Mouse (Mus musculus): ENCODE measurements at regions not wholly inside any gene's neighbourhood (a gene's known extent, or its start where the extent isn't known, plus 50 kb on each side); places are given as distances from the start of the nearest gene placed in this dataset.

DNA sequence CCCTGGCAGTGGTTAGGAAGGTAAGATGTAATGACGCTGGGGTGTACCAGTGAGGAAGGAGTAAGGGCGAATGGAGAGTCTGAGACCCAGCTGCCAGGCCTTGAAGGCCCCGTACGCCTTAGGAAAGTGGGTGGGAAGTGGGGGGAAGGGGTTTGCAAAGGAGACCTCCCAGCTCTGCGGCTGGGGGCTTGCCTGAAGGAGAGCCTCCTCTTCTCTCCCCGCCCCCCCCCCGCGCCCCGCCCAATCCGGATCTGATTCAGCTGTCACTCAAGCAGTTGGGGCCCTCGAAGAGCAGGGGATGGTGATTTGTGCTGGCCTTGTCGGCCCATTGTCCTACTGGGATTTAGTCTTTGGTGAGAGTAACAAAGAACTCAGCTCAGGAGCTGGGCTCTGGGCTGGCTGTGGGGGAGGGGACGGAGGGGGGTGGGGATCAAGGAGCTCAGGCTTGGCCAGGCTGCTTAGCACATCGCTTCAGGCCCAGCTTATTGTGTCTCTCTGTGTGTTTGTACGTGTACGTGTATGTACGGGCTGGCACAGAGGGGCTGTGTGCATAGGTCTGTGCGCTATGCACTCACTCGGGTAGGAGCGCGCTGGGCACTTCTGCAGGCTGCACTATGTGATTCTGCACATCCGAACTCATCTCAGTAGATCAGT, 85.3 kb downstream of the Lhx2 start:
- TF ChIP-seq POLR2A (IDR thresholded peaks at IDR 0.05; ENCODE audit: extremely low read depth, insufficient read depth, low read length) = no peak
- TF ChIP-seq CTCF (IDR thresholded peaks at IDR 0.05; ENCODE audit: low read depth, low read length) = no peak
